Mouse (Mus musculus) hindbrain, embryonic 16.5 days (tissue): ENCODE measurements around the gene Rpl13. TPM values are rescaled to one million over a fixed set of nuclear protein-coding genes. Genes with fewer than 3 reads are reported as not detected.

Experiments used
- ATAC-seq: fragments of 200-750 bp; cut with Nextera tagmentation; 2 replicates; pipeline ENCODE4 v1.8.0; 2017; ENCODE audit warnings: moderate TSS enrichment, moderate library complexity
- H3K27ac ChIP-seq: fragments of 300-500 bp; sonication (generic); 2 replicates; pipeline ENCODE4 v1.5.1; 2014; ENCODE audit warnings: low read depth, mild to moderate bottlenecking, control low read depth, low read length, moderate library complexity
- H3K27me3 ChIP-seq: fragments of 300-500 bp; sonication (generic); replicated peaks from 2 replicates; pipeline ENCODE4 v1.6.1; 2014; ENCODE audit warnings: low read length; ENCODE audit not compliant: control insufficient read depth, insufficient read depth
- H3K36me3 ChIP-seq: fragments of 300-500 bp; sonication (generic); 2 replicates; pipeline ENCODE4 v1.6.1; 2014; ENCODE audit warnings: mild to moderate bottlenecking, low read length, moderate library complexity, mixed read lengths; ENCODE audit not compliant: control insufficient read depth, insufficient read depth
- H3K4me1 ChIP-seq: fragments of 300-500 bp; sonication (generic); 2 replicates; pipeline ENCODE4 v1.6.1; 2014; ENCODE audit warnings: low read depth, low read length; ENCODE audit not compliant: control insufficient read depth, insufficient read depth
- H3K4me2 ChIP-seq: fragments of 300-500 bp; sonication (generic); 2 replicates; pipeline ENCODE4 v1.6.1; 2014; ENCODE audit warnings: mild to moderate bottlenecking, low read length, control low read depth, moderate library complexity
- H3K4me3 ChIP-seq: fragments of 300-500 bp; sonication (generic); 2 replicates; pipeline ENCODE4 v1.5.1; 2014; ENCODE audit warnings: mild to moderate bottlenecking, low read length, control low read depth, moderate library complexity
- H3K9ac ChIP-seq: fragments of 300-500 bp; sonication (generic); 2 replicates; pipeline ENCODE4 v1.6.1; 2014; ENCODE audit warnings: low read depth, mild to moderate bottlenecking, control low read depth, low read length, moderate library complexity
- H3K9me3 ChIP-seq: fragments of 300-500 bp; sonication (generic); 2 replicates; pipeline ENCODE4 v1.6.1; 2014; ENCODE audit warnings: mild to moderate bottlenecking, low read length, moderate library complexity; ENCODE audit not compliant: control insufficient read depth
- WGBS: fragments of 180-500 bp; shearing (Covaris S2); extraction: QIAGEN DNeasy Blood & Tissue Kit; methylation state at CpG from one replicate; pipeline ENCODE4 v1.1.7; 2014; 5-methylcytosine and 5-hydroxymethylcytosine counted together
- polyA plus RNA-seq: library from polyadenylated mRNA; unstranded; fragments of >200 nt; fragmentation: Nextera tagmentation; extraction: Ambion mirVana; gene quantifications from 2 replicates; pipeline ENCODE4 v1.2.1, GENCODE M21; 2015

Rpl13 gene
- polyA plus RNA-seq, result 588 and 678 TPM in 2 replicates

GRCm38 (mm10) chr8:123101735-123102685 is at the start of gene Rpl13:
Rpl13 (plus strand) TSS chr8:123102350.
- Histone ChIP-seq H3K27me3 (no peaks in the 10 kb centered on the region), H3K9me3 (no peaks in the 10 kb centered on the region), H3K4me3 (peak within 1 kb of the TSS; percentile 77), H3K4me1 (peaks cover 17% of the 10 kb centered on the region), H3K9ac (peak within 1 kb of the TSS; percentile 92), H3K27ac (peak within 1 kb of the TSS; percentile 96), H3K4me2 (peak within 1 kb of the TSS; percentile 89), H3K36me3 (peaks cover 18% of the 10 kb centered on the region)
- peak; percentile 96 for ATAC-seq
- WGBS, result 1% methylated on average over 56 of the region's 56 CpGs

GRCm38 (mm10) chr8:123062721-123063120 is 39.4 kb upstream of the Rpl13 start, which contains the start of gene Spg7:
Spg7 (plus strand) TSS chr8:123062942.
- ATAC-seq, result no peak
- WGBS, result 76% methylated on average over 7 of the region's 7 CpGs
- no peaks in the 10 kb centered on the region for H3K9me3 ChIP-seq

GRCm38 (mm10) chr8:123064072-123064471 is 38.1 kb upstream of the Rpl13 start:
- H3K27ac ChIP-seq, result peak overlapping the region; percentile 97; the same call in 1 of the 2 replicates
- H3K4me2 ChIP-seq, result peak overlapping the region; percentile 75
- H3K36me3 ChIP-seq, result no peaks in the 10 kb centered on the region
- H3K9me3 ChIP-seq, result no peaks in the 10 kb centered on the region
- peak overlapping the region; percentile 72; the same call in 1 of the 2 replicates for H3K9ac ChIP-seq
- no peak for ATAC-seq
- WGBS, result 71% methylated on average over 4 of the region's 4 CpGs
- peak overlapping the region; percentile 94 for H3K4me3 ChIP-seq
- H3K27me3 ChIP-seq, result no peaks in the 10 kb centered on the region
- peaks cover 23% of the 10 kb centered on the region for H3K4me1 ChIP-seq

More at GRCm38 (mm10) chr8:123062721-123063120, 39.4 kb upstream of the Rpl13 start, which contains the start of gene Spg7:
- Histone ChIP-seq H3K27me3 (no peaks in the 10 kb centered on the region), H3K4me2 (no peak within 1 kb of the TSS), H3K27ac (no peak within 1 kb of the TSS), H3K9ac (no peak within 1 kb of the TSS), H3K4me3 (no peak within 1 kb of the TSS), H3K36me3 (no peaks in the 10 kb centered on the region), H3K4me1 (peaks cover 23% of the 10 kb centered on the region)

- H3K4me3 ChIP-seq, result peak overlapping the region; percentile 94
- H3K9me3 ChIP-seq, result no peaks in the 10 kb centered on the region
- H3K4me2 ChIP-seq, result peak overlapping the region; percentile 75
- peak; percentile 53 for ATAC-seq
- peak overlapping the region; percentile 97 for H3K27ac ChIP-seq
- H3K9ac ChIP-seq, result peak overlapping the region; percentile 72
- H3K4me1 ChIP-seq, result peaks cover 23% of the 10 kb centered on the region
- WGBS, result under 1% methylated on average over 14 of the region's 14 CpGs
- no peaks in the 10 kb centered on the region for H3K36me3 ChIP-seq
- no peaks in the 10 kb centered on the region for H3K27me3 ChIP-seq
These were observed 37.3 kb upstream of the Rpl13 start for GRCm38 (mm10) chr8:123064809-123065213.

GRCm38 (mm10) chr8:123065214-123066100 is 36.7 kb upstream of the Rpl13 start:
- H3K9me3 ChIP-seq, result no peaks in the 10 kb centered on the region
- peak overlapping the region; percentile 97 for H3K27ac ChIP-seq
- no peaks in the 10 kb centered on the region for H3K36me3 ChIP-seq
- H3K4me1 ChIP-seq, result peaks cover 23% of the 10 kb centered on the region
- peak; percentile 97 for ATAC-seq
- peak overlapping the region; percentile 94 for H3K4me3 ChIP-seq
- H3K27me3 ChIP-seq, result no peaks in the 10 kb centered on the region
- H3K9ac ChIP-seq, result peak overlapping the region; percentile 99
- WGBS, result under 1% methylated on average over 79 of the region's 84 CpGs
- H3K4me2 ChIP-seq, result peak overlapping the region; percentile 75

GRCm38 (mm10) chr8:123066101-123066683 is 36.0 kb upstream of the Rpl13 start:
- Histone ChIP-seq H3K9me3 (no peaks in the 10 kb centered on the region), H3K4me3 (peak overlapping the region; percentile 94), H3K27ac (peak overlapping the region; percentile 97), H3K4me1 (peaks cover 23% of the 10 kb centered on the region), H3K36me3 (0 out of 2 replicates have a peak, but pooled peaks cover 1% of the 10 kb centered on the region), H3K9ac (peak overlapping the region; percentile 99), H3K27me3 (no peaks in the 10 kb centered on the region), H3K4me2 (peak overlapping the region; percentile 69)
- no peak for ATAC-seq
- 40% methylated on average over 7 of the region's 7 CpGs for WGBS

GRCm38 (mm10) chr8:123071176-123071575 is 31.0 kb upstream of the Rpl13 start:
- Histone ChIP-seq H3K4me2 (no peak overlapping the region), H3K27ac (no peak overlapping the region), H3K27me3 (no peaks in the 10 kb centered on the region), H3K4me3 (no peak overlapping the region), H3K9me3 (no peaks in the 10 kb centered on the region), H3K4me1 (peaks cover 12% of the 10 kb centered on the region), H3K9ac (no peak overlapping the region), H3K36me3 (peaks cover 11% of the 10 kb centered on the region)
- 60% methylated on average over 4 of the region's 4 CpGs for WGBS
- ATAC-seq, result no peak

GRCm38 (mm10) chr8:123077213-123077612 is 24.9 kb upstream of the Rpl13 start:
- H3K27ac ChIP-seq, result no peak overlapping the region
- H3K4me2 ChIP-seq, result no peak overlapping the region
- no peak overlapping the region for H3K4me3 ChIP-seq
- H3K4me1 ChIP-seq, result no peaks in the 10 kb centered on the region
- no peaks in the 10 kb centered on the region for H3K9me3 ChIP-seq
- no peaks in the 10 kb centered on the region for H3K27me3 ChIP-seq
- no peak for ATAC-seq
- peaks cover 25% of the 10 kb centered on the region for H3K36me3 ChIP-seq
- WGBS, result 94% methylated on average over 6 of the region's 6 CpGs
- no peak overlapping the region for H3K9ac ChIP-seq
